Mouse (Mus musculus) spleen, adult 2 months (tissue): ENCODE results near the gene Csf2rb.

ENCODE experiments used
- CTCF ChIP-seq: fragments of 200-500 bp; IDR thresholded peaks from 2 replicates; pipeline ENCODE4 v1.5.1; 2011; ENCODE audit warnings: mild to moderate bottlenecking, inconsistent platforms; ENCODE audit not compliant: insufficient read depth, insufficient read length, insufficient replicate concordance; ENCODE audit errors: extremely low read depth
- POLR2A ChIP-seq: fragments of 200-500 bp; IDR thresholded peaks from 2 replicates; pipeline ENCODE4 v1.6.1; 2011; ENCODE audit warnings: low read depth, low read length, inconsistent platforms

DNA sequence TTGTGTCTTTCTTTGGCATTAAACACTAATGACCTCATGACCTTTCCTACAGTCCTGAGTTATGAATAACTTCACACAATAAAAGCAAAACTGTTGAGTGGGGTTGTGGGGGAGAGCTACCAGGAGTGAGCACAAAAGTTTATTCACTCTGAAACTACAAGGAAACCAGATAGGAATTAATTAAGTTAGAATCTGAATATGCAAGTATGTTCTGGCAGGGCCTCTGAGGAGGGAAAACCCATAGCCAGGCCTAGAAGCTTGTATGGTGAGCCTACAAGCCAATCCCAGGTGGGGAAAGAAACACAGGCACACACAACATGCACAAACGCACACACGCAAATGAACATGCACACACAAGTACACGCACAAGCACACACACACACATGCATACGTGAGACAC, 22.8 kb upstream of the Csf2rb start:
- TF ChIP-seq CTCF (no peak), POLR2A (no peak)
